Mouse (Mus musculus) thymus, adult 2 months (tissue): ENCODE results near the gene Abcc2.

ENCODE experiments used
- CTCF ChIP-seq: fragments of 200-500 bp; IDR thresholded peaks from 2 replicates; pipeline ENCODE4 v1.5.1; 2012; ENCODE audit warnings: mild to moderate bottlenecking, control low read depth, low read length, moderate library complexity, borderline replicate concordance; ENCODE audit not compliant: control insufficient read depth, poor library complexity, insufficient read depth; ENCODE audit errors: extremely low read depth
- POLR2A ChIP-seq: fragments of 200-500 bp; IDR thresholded peaks from 2 replicates; pipeline ENCODE4 v1.6.1; 2012; ENCODE audit warnings: mild to moderate bottlenecking, low read length, control low read depth, moderate library complexity; ENCODE audit not compliant: control insufficient read depth, poor library complexity, insufficient read depth; ENCODE audit errors: extremely low read depth

- no peak for TF ChIP-seq POLR2A
- TF ChIP-seq CTCF, result no peak
These were observed 14.3 kb upstream of the Abcc2 start for GRCm38 (mm10) chr19:43767549-43768322.
